Mouse (Mus musculus): ENCODE measurements around the gene Clns1a.

Gene Clns1a

GRCm38 (mm10) chr7:97696506-97697254 lies at the start of gene Clns1a:
TSS of gene Clns1a (plus strand) at chr7:97696634.
- peak; percentile 95 for DNase-seq

GRCm38 (mm10) chr7:97647656-97648055 lies 48.8 kb upstream of the Clns1a start:
- DNase-seq, result no peak

- DNase-seq, result no peak
Measured at GRCm38 (mm10) chr7:97650729-97651128, 45.7 kb upstream of the Clns1a start.

- DNase-seq, result no peak
Measured at GRCm38 (mm10) chr7:97656144-97656543, 40.3 kb upstream of the Clns1a start.

- DNase-seq, result no peak
Measured at GRCm38 (mm10) chr7:97661634-97662033, 34.8 kb upstream of the Clns1a start.

GRCm38 (mm10) chr7:97679239-97679638 lies 17.2 kb upstream of the Clns1a start:
- DNase-seq, result no peak

GRCm38 (mm10) chr7:97687831-97688230 lies 8.6 kb upstream of the Clns1a start:
- no peak for DNase-seq

- no peak for DNase-seq
Measured at GRCm38 (mm10) chr7:97695441-97695840, 993 bp upstream of the Clns1a start.

GRCm38 (mm10) chr7:97696133-97696505 lies 315 bp upstream of the Clns1a start:
- no peak for DNase-seq

GRCm38 (mm10) chr7:97700173-97700572 lies 3.7 kb downstream of the Clns1a start:
- no peak for DNase-seq

- no peak for DNase-seq
Measured at GRCm38 (mm10) chr7:97701106-97701505, 4.7 kb downstream of the Clns1a start.

- no peak for DNase-seq
Measured at GRCm38 (mm10) chr7:97707123-97707522, 10.7 kb downstream of the Clns1a start.

GRCm38 (mm10) chr7:97707809-97708208 lies 11.4 kb downstream of the Clns1a start:
- DNase-seq, result no peak

- DNase-seq, result peak; percentile 68
Measured at GRCm38 (mm10) chr7:97709204-97709603, 12.8 kb downstream of the Clns1a start.

GRCm38 (mm10) chr7:97714651-97715050 lies 18.2 kb downstream of the Clns1a start:
- DNase-seq, result no peak

- DNase-seq, result no peak
Measured at GRCm38 (mm10) chr7:97717326-97717725, 20.9 kb downstream of the Clns1a start.

GRCm38 (mm10) chr7:97719078-97719477 lies 22.6 kb downstream of the Clns1a start:
- DNase-seq, result peak; percentile 54

GRCm38 (mm10) chr7:97720109-97720508 lies 23.7 kb downstream of the Clns1a start:
- DNase-seq, result no peak

GRCm38 (mm10) chr7:97722278-97722918 lies 26.0 kb downstream of the Clns1a start:
- no peak for DNase-seq

- no peak for DNase-seq
Measured at GRCm38 (mm10) chr7:97723646-97724538, 27.5 kb downstream of the Clns1a start.

GRCm38 (mm10) chr7:97725401-97725800 lies 29.0 kb downstream of the Clns1a start:
- no peak for DNase-seq

- no peak for DNase-seq
Measured at GRCm38 (mm10) chr7:97726080-97726479, 29.6 kb downstream of the Clns1a start.

- no peak for DNase-seq
Measured at GRCm38 (mm10) chr7:97726778-97727177, 30.3 kb downstream of the Clns1a start.

Data from right cerebral cortex, adult 18-20 months (tissue).